Mouse (Mus musculus) lung, postnatal 4 days (tissue): Measurements from ENCODE around the gene Ston1.

Experiments used
- DNase-seq, 2 experiments: peaks; one replicate each; pipeline ENCODE4 v3.0.0; 2021

Gene Ston1

DNA sequence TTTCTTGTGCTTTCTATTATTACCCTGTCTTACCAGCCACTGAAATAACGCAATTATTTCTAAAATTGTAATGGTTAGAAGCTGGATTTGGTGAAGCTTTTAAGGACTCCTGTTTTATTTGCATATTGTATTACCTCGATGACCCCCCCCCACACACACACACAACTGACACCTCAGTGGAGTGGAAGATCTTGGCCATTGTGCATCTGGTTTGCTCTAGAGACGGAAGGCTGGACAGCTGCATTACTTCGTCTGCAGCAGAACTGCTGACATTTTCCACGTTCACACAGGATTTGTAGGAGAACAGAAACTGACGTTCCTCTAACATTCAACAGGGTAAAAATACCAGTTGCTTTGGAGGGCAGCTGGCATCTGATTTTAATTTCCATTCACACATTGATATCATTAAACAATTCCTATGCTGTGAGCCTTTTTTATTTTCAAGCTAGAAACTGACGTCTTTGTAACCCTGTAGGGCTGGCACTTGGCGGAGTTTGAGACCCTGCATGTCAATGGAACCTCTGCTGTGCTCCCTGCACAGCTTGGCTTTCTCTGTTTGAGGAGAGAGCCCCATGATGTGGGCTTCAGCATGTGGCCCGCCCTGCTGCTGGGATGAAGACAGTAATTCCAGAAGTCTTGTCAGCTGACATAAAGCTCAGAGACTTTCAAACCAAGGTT is 99.3 kb downstream of the Ston1 start:
- no peak for DNase-seq

DNA sequence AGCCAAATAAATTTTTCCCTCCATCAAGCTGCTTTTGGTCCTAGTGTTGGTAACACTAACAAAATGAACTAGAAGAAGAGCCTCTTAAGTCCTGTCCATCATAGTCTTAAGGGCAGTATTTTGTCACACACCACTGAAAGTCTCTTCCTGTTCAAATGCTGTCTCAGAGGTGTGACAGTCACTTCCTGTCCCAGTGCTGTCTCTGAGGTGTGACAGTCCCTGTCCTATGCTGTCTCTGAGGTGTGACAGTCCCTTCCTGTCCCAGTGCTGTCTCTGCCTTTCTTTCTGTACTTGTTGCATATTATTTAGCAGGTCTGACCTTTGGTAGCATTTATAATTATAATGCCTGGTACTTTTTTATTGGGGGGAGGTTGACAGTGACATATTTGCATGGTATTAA is 103.4 kb downstream of the Ston1 start:
- no peak for DNase-seq

DNA sequence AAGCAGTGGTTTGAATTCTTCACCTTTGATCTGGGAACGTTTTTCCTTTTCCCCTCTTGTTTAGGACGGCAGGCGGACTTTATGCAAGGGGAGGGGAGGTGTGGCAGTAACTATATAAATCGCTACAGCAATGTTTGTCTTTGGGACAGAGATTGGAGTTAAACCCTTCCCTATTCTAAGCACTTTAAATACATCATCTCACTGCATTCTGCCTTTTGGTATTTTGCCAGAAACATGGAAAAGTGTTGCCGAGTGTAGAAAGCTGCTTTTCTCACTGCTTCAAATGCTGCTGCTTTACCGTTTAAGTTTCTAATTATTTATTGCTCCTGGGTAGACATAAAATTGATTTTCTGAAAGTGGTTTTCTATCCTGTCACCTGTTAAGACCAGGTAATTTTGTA is 104.9 kb downstream of the Ston1 start:
- DNase-seq = no peak

GRCm38 (mm10) chr17:88703112-88703511 is 105.6 kb downstream of the Ston1 start:
- no peak for DNase-seq

GRCm38 (mm10) chr17:88706231-88706649 is 108.8 kb downstream of the Ston1 start:
- no peak for DNase-seq
